Mouse (Mus musculus) embryonic facial prominence, embryonic 12.5 days (tissue): ENCODE measurements at regions not wholly inside any gene's neighbourhood (a gene's known extent, or its start where the extent isn't known, plus 50 kb on each side); places are given as distances from the start of the nearest gene placed in this dataset.

Experiments
- ATAC-seq: fragments of 200-750 bp; cut with Nextera tagmentation; 2 replicates; pipeline ENCODE4 v1.8.0; 2017; ENCODE audit not compliant: insufficient number of reproducible peaks, insufficient read depth, low FRiP score, low TSS enrichment
- H3K27ac ChIP-seq: fragments of 300-500 bp; sonication (generic); 2 replicates; pipeline ENCODE4 v1.5.1; 2016; ENCODE audit warnings: mild to moderate bottlenecking
- H3K27me3 ChIP-seq: fragments of 300-500 bp; sonication (generic); 2 replicates; pipeline ENCODE4 v1.6.1; 2016; ENCODE audit warnings: mild to moderate bottlenecking, moderate library complexity
- H3K36me3 ChIP-seq: fragments of 300-500 bp; sonication (generic); 2 replicates; pipeline ENCODE4 v1.6.1; 2016; ENCODE audit warnings: mild to moderate bottlenecking
- H3K4me1 ChIP-seq: fragments of 300-500 bp; sonication (generic); 2 replicates; pipeline ENCODE4 v1.6.1; 2016
- H3K4me2 ChIP-seq: fragments of 300-500 bp; sonication (generic); replicated peaks from 2 replicates; pipeline ENCODE4 v1.6.1; 2016; ENCODE audit warnings: mild to moderate bottlenecking, moderate library complexity
- H3K4me3 ChIP-seq: fragments of 300-500 bp; sonication (generic); 2 replicates; pipeline ENCODE4 v1.5.1; 2016; ENCODE audit warnings: mild to moderate bottlenecking
- H3K9ac ChIP-seq: fragments of 300-500 bp; sonication (generic); 2 replicates; pipeline ENCODE4 v1.6.1; 2016; ENCODE audit warnings: mild to moderate bottlenecking, moderate library complexity
- H3K9me3 ChIP-seq: fragments of 300-500 bp; sonication (generic); 2 replicates; pipeline ENCODE4 v1.6.1; 2016; ENCODE audit warnings: mild to moderate bottlenecking, moderate library complexity
- WGBS: fragments of 180-500 bp; shearing (Covaris S2); methylation state at CpG from one replicate; pipeline ENCODE4 v1.1.7; 2016; 5-methylcytosine and 5-hydroxymethylcytosine counted together

DNA sequence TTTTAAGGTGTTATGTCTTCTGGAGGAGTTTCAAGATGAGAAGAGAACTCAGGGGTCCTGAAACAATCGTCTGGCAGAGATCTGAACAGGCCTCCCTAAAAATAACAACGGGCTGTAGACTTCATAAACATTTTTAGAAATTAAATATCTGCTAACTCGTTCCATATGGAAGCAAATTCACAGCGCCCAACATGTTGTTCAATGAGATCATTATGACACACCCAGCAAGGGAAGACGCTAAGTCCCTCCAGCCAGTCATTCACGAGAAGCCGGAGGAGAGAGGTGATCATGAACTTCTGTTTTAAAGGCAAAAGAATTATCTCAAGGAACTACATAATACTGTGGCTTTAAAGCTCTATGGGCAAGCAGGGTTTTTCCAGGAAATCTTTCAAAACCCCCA, 334.8 kb downstream of the Efna5 start:
- H3K36me3 ChIP-seq, result no peaks in the 10 kb centered on the region
- H3K9ac ChIP-seq, result no peak overlapping the region
- no peaks in the 10 kb centered on the region; the same call in 1 of the 2 replicates for H3K27me3 ChIP-seq
- no peaks in the 10 kb centered on the region for H3K9me3 ChIP-seq
- ATAC-seq, result no peak
- no peak overlapping the region for H3K4me2 ChIP-seq
- peaks cover 10% of the 10 kb centered on the region; the same call in 1 of the 2 replicates for H3K4me1 ChIP-seq
- H3K4me3 ChIP-seq, result no peak overlapping the region
- WGBS, result 41% methylated on average over 7 of the region's 7 CpGs
- H3K27ac ChIP-seq, result no peak overlapping the region

- no peak overlapping the region; the same call in 1 of the 2 replicates for H3K4me2 ChIP-seq
- H3K27ac ChIP-seq, result no peak overlapping the region
- no peaks in the 10 kb centered on the region for H3K9me3 ChIP-seq
- no peaks in the 10 kb centered on the region; the same call in 1 of the 2 replicates for H3K27me3 ChIP-seq
- H3K9ac ChIP-seq, result no peak overlapping the region
- peaks cover 10% of the 10 kb centered on the region; the same call in 1 of the 2 replicates for H3K4me1 ChIP-seq
- 37% methylated on average over 9 of the region's 9 CpGs for WGBS
- H3K4me3 ChIP-seq, result no peak overlapping the region
- no peaks in the 10 kb centered on the region for H3K36me3 ChIP-seq
- ATAC-seq, result no peak
These were observed 335.8 kb downstream of the Efna5 start for GRCm38 (mm10) chr17:62545330-62545729.

- ATAC-seq, result no peak
- 68% methylated on average over 18 of the region's 18 CpGs for WGBS
- H3K27me3 ChIP-seq, result no peaks in the 10 kb centered on the region; the same call in 1 of the 2 replicates
- no peaks in the 10 kb centered on the region for H3K9me3 ChIP-seq
- H3K36me3 ChIP-seq, result no peaks in the 10 kb centered on the region
- no peak overlapping the region for H3K9ac ChIP-seq
- no peak overlapping the region for H3K4me2 ChIP-seq
- no peak overlapping the region for H3K27ac ChIP-seq
- peaks cover 10% of the 10 kb centered on the region; the same call in 1 of the 2 replicates for H3K4me1 ChIP-seq
- H3K4me3 ChIP-seq, result no peak overlapping the region
These were observed 337.8 kb downstream of the Efna5 start for GRCm38 (mm10) chr17:62543056-62543975.

DNA sequence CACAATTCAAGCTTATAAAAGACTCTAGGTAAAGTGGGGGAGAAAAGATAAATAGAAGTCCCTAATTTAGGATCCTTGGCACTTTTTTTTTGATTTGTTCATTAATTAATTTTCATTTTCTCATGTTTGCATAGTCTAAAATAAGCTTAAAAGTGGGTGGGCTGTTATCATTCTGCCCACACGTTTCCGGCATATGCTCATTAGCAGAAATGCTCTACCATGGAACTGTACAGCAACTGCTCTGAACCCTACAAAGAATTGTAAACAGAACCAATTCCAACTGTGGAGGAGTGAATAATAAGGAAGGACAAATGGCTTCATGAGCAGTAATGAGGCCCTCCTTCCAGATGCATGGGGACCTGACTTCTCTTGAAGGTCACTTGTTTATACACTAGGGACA, 351.2 kb downstream of the Efna5 start:
- ATAC-seq, result no peak
- Histone ChIP-seq H3K27ac (no peak overlapping the region), H3K4me2 (no peak overlapping the region), H3K36me3 (no peaks in the 10 kb centered on the region), H3K4me3 (no peak overlapping the region), H3K9me3 (no peaks in the 10 kb centered on the region), H3K27me3 (no peaks in the 10 kb centered on the region), H3K9ac (no peak overlapping the region), H3K4me1 (no peaks in the 10 kb centered on the region)
- WGBS, result 83% methylated on average over 2 of the region's 2 CpGs

GRCm38 (mm10) chr17:62527556-62527955, 353.6 kb downstream of the Efna5 start:
- WGBS, result 84% methylated on average over 2 of the region's 2 CpGs
- no peak overlapping the region for H3K4me3 ChIP-seq

GRCm38 (mm10) chr17:62513635-62514034, 367.5 kb downstream of the Efna5 start:
- Histone ChIP-seq H3K4me2 (no peak overlapping the region), H3K36me3 (no peaks in the 10 kb centered on the region), H3K9me3 (no peaks in the 10 kb centered on the region), H3K4me1 (peaks cover 7% of the 10 kb centered on the region; the same call in 1 of the 2 replicates), H3K27me3 (no peaks in the 10 kb centered on the region), H3K9ac (no peak overlapping the region), H3K4me3 (no peak overlapping the region), H3K27ac (no peak overlapping the region)
- 66% methylated on average over 3 of the region's 3 CpGs for WGBS
- no peak for ATAC-seq

More at GRCm38 (mm10) chr17:62527556-62527955, 353.6 kb downstream of the Efna5 start:
- Histone ChIP-seq H3K27ac (no peak overlapping the region), H3K4me2 (no peak overlapping the region), H3K27me3 (no peaks in the 10 kb centered on the region), H3K9ac (no peak overlapping the region), H3K36me3 (no peaks in the 10 kb centered on the region), H3K4me1 (no peaks in the 10 kb centered on the region), H3K9me3 (no peaks in the 10 kb centered on the region)
- ATAC-seq, result no peak

DNA sequence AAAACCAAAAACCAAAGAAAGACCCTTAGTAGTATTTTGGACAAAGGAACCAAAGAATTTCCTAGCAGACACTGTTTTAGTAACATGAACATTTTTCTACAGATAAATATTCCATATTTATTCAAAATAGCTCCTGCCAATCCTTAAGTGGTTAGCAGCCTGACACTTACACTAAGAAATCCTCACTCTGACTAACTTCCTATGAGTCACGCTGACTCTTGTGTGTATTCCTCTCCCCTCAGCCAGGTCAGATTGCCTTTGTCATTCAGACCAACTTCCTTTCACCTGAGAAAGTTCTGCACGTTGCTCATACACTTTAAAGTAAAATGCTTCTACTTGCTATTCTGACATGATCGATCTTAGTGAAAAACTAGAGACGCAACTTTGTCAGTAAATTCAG, 370.9 kb downstream of the Efna5 start:
- no peak overlapping the region for H3K4me2 ChIP-seq
- H3K9me3 ChIP-seq, result no peaks in the 10 kb centered on the region
- H3K9ac ChIP-seq, result no peak overlapping the region
- no peaks in the 10 kb centered on the region for H3K27me3 ChIP-seq
- peaks cover 7% of the 10 kb centered on the region; the same call in 1 of the 2 replicates for H3K4me1 ChIP-seq
- 83% methylated on average over 4 of the region's 4 CpGs for WGBS
- ATAC-seq, result no peak
- no peaks in the 10 kb centered on the region for H3K36me3 ChIP-seq
- no peak overlapping the region for H3K27ac ChIP-seq
- no peak overlapping the region for H3K4me3 ChIP-seq

DNA sequence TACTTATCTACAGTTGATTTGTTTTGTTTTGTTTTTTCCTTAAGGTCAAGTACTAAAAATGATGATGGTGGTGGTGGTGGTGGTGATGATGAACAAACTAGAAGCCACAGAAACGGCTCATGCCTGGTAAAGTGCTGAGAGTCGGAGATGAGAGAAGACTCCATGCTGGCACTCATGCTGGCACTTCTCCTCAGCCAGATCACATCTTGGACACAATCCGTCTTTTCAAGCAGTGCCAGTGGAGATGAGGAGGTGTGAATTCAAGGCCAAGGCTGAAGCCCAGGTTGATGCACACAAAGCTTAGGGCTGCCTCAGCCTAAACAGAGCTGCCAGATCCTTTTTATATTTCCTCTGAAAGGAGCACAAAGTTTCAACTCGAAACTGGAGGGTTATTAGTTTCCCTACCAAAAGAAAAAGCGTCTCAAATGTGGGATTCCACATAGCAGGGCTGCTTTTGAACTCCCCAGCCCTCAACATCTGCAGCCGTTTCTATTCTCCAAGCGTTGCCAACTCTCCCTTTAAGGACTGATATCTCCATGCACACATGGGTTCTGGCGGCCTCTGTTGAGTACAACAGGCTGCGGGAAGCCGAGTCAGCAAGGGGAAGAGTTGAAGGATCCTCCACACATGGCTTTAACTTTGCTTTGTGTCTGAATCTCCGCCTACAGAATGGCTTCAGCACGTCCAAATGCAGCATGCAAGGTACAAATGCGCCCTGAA, 373.2 kb downstream of the Efna5 start:
- Histone ChIP-seq H3K4me3 (no peak overlapping the region), H3K9ac (no peak overlapping the region), H3K27ac (no peak overlapping the region), H3K36me3 (no peaks in the 10 kb centered on the region), H3K27me3 (no peaks in the 10 kb centered on the region), H3K4me1 (peaks cover 7% of the 10 kb centered on the region; the same call in 1 of the 2 replicates), H3K4me2 (no peak overlapping the region), H3K9me3 (no peaks in the 10 kb centered on the region)
- whole genome bisulfite sequencing, result 70% methylated on average over 13 of the region's 13 CpGs
- ATAC-seq, result no peak

- H3K27me3 ChIP-seq, result no peaks in the 10 kb centered on the region
- no peaks in the 10 kb centered on the region for H3K9me3 ChIP-seq
- WGBS, result 63% methylated on average over 6 of the region's 6 CpGs
- no peak overlapping the region for H3K27ac ChIP-seq
- no peak overlapping the region for H3K9ac ChIP-seq
- no peaks in the 10 kb centered on the region for H3K4me1 ChIP-seq
- no peak overlapping the region for H3K4me3 ChIP-seq
- H3K4me2 ChIP-seq, result no peak overlapping the region
- no peaks in the 10 kb centered on the region for H3K36me3 ChIP-seq
- ATAC-seq, result no peak
These were observed 376.4 kb downstream of the Efna5 start for GRCm38 (mm10) chr17:62504691-62505090.

GRCm38 (mm10) chr17:62470739-62471138, 410.4 kb downstream of the Efna5 start:
- H3K4me3 ChIP-seq, result no peak overlapping the region
- H3K27ac ChIP-seq, result no peak overlapping the region
- H3K36me3 ChIP-seq, result no peaks in the 10 kb centered on the region
- no peaks in the 10 kb centered on the region for H3K9me3 ChIP-seq
- no peak overlapping the region for H3K4me2 ChIP-seq
- 81% methylated on average over 5 of the region's 5 CpGs for WGBS
- ATAC-seq, result no peak
- H3K9ac ChIP-seq, result no peak overlapping the region
- H3K27me3 ChIP-seq, result no peaks in the 10 kb centered on the region
- no peaks in the 10 kb centered on the region for H3K4me1 ChIP-seq

DNA sequence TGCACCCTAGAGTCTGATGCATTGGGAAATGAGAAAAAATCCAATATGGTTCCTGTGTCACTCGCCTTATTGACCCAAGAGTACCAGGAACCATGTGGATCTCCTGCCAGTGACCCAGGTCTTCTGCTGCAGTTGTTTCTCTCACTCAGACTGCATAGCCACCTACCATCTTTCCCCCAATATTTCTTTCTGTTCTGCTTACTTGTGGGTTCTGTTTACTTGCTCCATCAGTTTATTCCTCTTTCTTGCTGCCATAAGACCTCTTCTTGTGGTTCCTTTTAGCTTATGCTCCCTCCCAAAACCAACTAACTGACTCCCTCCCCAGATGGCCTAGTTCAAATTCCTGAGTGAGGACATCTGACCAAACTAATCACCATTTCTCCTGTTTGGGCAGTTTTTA, 411.8 kb downstream of the Efna5 start:
- no peak overlapping the region for H3K4me3 ChIP-seq
- no peak overlapping the region for H3K9ac ChIP-seq
- H3K36me3 ChIP-seq, result no peaks in the 10 kb centered on the region
- no peak overlapping the region for H3K4me2 ChIP-seq
- ATAC-seq, result no peak
- H3K4me1 ChIP-seq, result no peaks in the 10 kb centered on the region
- H3K27me3 ChIP-seq, result no peaks in the 10 kb centered on the region
- no peak overlapping the region for H3K27ac ChIP-seq
- 90% methylated on average over 1 of the region's 1 CpGs for WGBS
- H3K9me3 ChIP-seq, result no peaks in the 10 kb centered on the region

DNA sequence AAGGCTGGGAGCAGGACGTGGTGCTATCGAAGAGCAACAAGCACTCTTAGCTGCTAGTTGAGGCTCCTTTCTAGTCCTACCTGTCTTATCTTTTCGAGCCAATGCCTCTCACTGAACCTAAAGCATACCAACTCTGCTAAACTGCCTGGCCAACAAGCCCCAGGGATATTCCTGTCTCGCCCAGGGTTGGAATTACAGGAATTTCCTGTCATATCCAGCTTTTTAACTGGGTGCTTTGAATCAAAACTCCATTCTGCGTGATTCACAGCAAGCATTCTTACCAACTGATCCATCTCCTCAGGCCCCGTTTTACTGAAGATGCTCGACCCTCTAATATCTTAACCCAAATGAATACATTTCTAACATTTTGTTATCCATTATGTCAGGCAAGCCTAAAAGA, 412.3 kb downstream of the Efna5 start:
- no peak for ATAC-seq
- WGBS, result 62% methylated on average over 7 of the region's 7 CpGs

More for the DNA sequence above, 412.3 kb downstream of the Efna5 start:
- H3K36me3 ChIP-seq, result no peaks in the 10 kb centered on the region
- no peak overlapping the region for H3K9ac ChIP-seq
- no peak overlapping the region for H3K27ac ChIP-seq
- no peaks in the 10 kb centered on the region for H3K9me3 ChIP-seq
- no peak overlapping the region for H3K4me2 ChIP-seq
- H3K4me3 ChIP-seq, result no peak overlapping the region
- no peaks in the 10 kb centered on the region for H3K27me3 ChIP-seq
- H3K4me1 ChIP-seq, result no peaks in the 10 kb centered on the region
